Mouse (Mus musculus): ENCODE results near the gene Mtfp1.

GRCm38 (mm10) chr11:4083316-4084078 is 11.7 kb downstream of the Mtfp1 start:
- TF ChIP-seq GATA1 (IDR thresholded peaks at IDR 0.05; ENCODE audit: borderline replicate concordance, low read length) = no peak
- no peak for TF ChIP-seq FLI1 (IDR thresholded peaks at IDR 0.05; ENCODE audit: low read length)
